Mouse (Mus musculus) neutrophil, adult 65 days (primary cell): ENCODE data around the gene Cct3. TPM values are rescaled to one million over a fixed set of nuclear protein-coding genes. Genes with fewer than 3 reads are reported as not detected.

Source experiments
- total RNA-seq: library from RNA; stranded (reverse); gene quantifications from 2 replicates; pipeline ENCODE4 v1.2.4, GENCODE M21; 2023

The Cct3 gene
- total RNA-seq, result 51.4 and 56.4 TPM in 2 replicates

DNA sequence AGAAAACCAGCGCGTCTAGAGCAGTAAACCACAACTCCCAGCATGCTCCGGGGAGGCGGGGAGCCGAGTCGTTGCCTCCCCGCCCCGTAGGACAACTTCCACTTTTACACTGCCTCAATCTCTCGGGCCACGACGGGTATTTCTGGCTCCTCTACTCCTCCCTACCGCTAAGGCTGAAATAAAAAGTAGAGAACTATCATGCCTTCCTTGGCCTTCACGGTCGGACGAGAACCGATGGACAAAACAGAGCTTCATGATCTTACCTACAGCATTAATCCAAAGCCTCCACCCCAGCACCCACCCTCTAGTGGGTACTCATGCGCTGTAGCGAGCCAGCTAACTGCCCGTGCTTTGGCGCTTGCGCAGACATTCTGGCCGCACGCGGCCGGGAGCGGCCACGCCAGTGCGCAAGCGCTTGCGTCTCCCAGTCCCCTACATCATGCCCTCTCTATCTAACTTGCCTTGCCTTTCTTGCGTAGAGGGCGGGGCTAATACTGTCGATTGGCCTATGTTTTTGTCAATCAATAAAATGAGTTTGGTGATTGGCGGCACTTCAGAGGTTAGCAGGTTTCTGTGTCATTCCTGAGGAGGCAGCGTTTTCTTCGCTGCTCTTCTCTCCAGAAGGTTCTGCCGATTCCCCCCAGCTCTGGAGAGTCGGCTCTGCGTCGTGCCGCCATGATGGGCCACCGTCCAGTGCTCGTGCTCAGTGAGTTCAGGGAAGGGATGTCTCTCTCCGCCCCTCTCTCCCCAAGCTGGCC lies at the start of gene Cct3, which contains the start of gene Tsacc:
Cct3 (plus strand) TSS at position 556 of the 758 bp plus-strand sequence.
Tsacc (minus strand) TSS at position 439 of the 758 bp plus-strand sequence.

DNA sequence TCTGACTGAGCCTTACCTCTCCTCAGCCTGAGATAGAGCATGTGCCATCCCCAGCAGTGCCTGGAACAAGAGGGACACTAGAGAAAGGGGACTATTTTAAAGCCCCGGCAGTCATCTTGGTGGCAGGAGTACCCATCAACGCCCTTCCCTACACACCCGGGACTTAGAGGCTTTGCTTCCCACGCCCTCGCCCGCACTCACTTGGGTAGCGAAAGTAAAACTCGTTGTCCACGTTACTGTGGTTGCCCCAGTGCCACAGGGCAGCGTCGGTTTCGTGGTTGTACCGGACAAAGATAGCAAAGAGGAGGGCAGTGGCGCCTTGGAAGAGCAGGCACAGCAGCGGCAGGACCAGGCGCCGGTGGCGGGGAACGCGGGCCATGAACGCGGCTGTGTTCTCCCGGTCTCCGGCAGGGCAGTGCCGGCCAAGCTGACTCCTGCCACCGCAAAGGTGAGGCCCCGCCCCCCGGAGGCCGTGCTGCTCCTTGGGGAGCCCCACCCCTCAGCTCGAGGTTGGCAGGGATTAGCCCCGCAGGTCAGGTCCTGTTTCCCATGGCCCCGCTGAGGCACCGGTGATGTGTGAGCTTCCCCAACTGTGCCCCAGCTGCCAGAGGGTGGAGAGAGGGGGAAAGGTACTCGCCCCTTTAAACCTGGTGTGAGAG lies 42.5 kb upstream of the Cct3 start, which contains the start of gene Rhbg:
Rhbg (minus strand) TSS at position 442 of the 659 bp plus-strand sequence.

DNA sequence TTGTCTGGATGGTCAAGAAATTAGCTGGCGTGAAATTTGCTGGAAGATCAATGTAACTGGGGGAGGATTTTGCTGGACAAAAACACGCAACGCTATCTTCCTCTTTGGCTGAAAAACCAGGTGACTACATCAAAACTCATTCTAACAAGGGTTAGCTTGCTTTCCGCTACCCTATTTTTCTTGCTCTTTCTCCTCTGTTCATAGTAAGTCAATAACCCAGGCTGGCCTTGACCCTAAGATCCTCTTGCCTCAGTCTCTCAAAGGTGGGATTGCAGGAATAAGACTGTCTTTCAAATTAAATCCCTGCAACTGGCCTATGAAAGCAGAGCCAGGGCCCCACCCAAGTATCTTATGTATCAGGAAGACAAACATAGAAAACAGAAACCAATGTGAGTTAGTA lies 9.8 kb upstream of the Cct3 start, which contains the start of gene Gm38392:
Gm38392 (minus strand) TSS at position 101 of the 400 bp plus-strand sequence.

DNA sequence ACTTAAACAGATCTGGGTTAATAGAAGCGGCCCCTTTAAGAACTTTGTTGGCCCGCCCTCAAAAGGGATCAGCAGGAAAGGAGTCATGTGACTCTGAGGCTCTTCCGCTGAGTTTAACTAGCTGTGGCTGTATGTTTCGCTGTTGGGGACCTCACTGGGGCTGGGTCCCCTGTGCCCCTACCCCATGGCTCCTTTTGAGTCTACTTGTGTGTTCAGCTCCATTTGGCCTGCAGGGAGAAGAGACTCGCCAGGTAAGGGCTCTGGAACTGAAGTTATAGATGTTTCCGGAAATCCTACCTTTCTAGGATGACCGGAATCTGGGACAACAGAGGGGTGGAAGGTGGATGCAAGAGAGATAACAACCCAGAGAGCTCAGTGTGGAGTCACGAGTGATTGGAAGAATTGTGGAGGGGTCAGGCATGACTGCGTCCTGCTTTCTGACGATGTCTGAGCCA lies 28.1 kb downstream of the Cct3 start, which contains the start of gene Glmp:
Glmp (plus strand) TSS at position 73 of the 455 bp plus-strand sequence.

DNA sequence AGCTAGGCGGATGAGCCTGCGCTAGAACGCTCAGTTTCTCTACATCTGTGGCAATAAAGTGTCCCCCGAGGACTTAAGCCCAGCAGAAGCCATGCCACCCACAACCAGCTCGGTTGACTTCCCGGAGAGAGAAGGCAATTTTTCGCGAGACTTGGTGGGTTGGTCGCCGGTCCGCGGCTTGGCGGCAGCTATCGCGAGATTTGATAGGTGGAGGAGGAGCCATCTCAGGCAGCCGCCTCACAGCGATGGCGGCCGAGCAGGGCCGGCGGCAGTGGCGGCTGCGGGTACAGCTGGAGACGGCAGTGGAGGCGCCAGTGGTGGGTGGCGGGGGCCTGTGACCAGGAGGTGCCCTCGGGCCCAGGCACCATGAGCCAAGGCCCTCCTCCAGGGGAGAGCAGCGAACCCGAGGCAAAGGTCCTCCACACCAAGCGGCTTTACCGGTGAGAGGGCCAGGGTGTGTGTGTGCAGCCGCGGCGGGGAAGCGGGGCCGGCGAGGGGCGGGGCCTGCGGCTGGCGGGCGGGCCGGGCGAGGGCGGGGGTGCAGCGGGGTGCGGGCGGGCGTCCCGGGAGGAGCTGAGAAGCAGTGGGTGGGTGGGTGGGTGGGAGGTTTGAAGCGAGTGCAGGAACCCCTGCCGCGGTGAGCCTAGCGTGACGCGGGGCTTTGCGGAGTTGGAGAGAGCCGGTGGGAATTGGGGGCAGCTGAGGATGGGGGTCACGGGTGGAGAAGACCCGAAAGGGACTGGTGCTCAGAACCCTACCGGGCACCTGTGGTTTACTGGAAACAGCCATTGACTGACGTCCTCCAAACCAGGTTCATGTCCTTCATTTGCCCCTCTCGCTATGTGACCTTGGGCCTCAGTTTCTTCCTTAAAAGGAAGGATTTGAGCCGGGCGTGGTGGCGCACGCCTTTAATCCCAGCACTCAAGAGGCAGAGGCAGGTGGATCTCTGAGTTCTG lies 39.4 kb downstream of the Cct3 start, which contains the start of the genes Tmem79 and Smg5:
Tmem79 (minus strand) TSS at position 91 of the 956 bp plus-strand sequence.
Smg5 (plus strand) TSS at position 203 of the 956 bp plus-strand sequence.

DNA sequence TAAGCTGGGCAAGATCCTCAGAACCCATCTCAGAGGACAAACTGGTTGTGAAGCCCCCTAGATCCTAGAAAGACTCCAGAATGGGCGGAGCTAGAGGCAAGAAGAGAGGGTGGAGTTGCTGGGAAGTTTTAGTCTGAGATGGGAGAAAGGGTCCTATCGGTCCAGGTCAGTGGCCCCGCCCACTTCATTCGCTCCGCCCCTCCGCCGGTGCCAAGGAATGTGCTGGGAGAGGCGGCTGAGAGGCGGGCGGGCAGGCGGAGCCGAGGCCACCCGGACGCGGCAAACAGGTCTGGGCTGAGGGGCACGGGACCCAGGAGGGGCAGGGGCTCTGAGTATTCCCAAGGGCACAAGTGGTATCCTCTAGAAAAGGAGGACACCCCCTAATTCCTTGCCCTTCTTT lies 67.4 kb downstream of the Cct3 start, which contains the start of gene Paqr6:
Paqr6 (plus strand) TSS at position 248 of the 400 bp plus-strand sequence.

Other genes with a start within 250 kb of the Cct3 start
- 21.0 and 21.5 TPM in 2 replicates for gene Naxe, start 238.6 kb upstream of the Cct3 start, total RNA-seq
- gene Ttc24, start 218.8 kb upstream of the Cct3 start, total RNA-seq, result not detected in 2 replicates
- 29.2 and 45.4 TPM in 2 replicates for gene Iqgap3, start 215.1 kb upstream of the Cct3 start, total RNA-seq
- gene Mef2d, start 154.7 kb upstream of the Cct3 start, total RNA-seq, result 110 and 174 TPM in 2 replicates
- gene Rhbg, start 42.4 kb upstream of the Cct3 start, total RNA-seq, result not detected in 2 replicates
- not detected in 2 replicates for gene Gm38392, start 9.9 kb upstream of the Cct3 start, total RNA-seq
- 0.75 TPM in 1 of 2 replicates, not detected in the other for gene Tsacc, start 117 bp upstream of the Cct3 start, total RNA-seq
- 109 and 122 TPM in 2 replicates for gene Glmp, start 27.9 kb downstream of the Cct3 start, total RNA-seq
- 0.52 and 1.1 TPM in 2 replicates for gene Tmem79, start 39.0 kb downstream of the Cct3 start, total RNA-seq
- gene Smg5, start 39.1 kb downstream of the Cct3 start, total RNA-seq, result 37.7 and 55.2 TPM in 2 replicates
- 1.3 TPM in 1 of 2 replicates, not detected in the other for gene Paqr6, start 67.5 kb downstream of the Cct3 start, total RNA-seq
- gene Bglap3, start 75.6 kb downstream of the Cct3 start, total RNA-seq, result 6.0 and 6.1 TPM in 2 replicates
- 6.0 and 6.9 TPM in 2 replicates for gene Bglap2, start 81.6 kb downstream of the Cct3 start, total RNA-seq
- gene Bglap, start 87.3 kb downstream of the Cct3 start, total RNA-seq, result 19.5 and 34.7 TPM in 2 replicates
- gene Pmf1, start 113.2 kb downstream of the Cct3 start, total RNA-seq, result 55.0 and 71.6 TPM in 2 replicates
- 34.1 and 35.1 TPM in 2 replicates for gene Slc25a44, start 128.0 kb downstream of the Cct3 start, total RNA-seq
- 357 and 388 TPM in 2 replicates for gene Sema4a, start 164.1 kb downstream of the Cct3 start, total RNA-seq
- 14.9 and 16.9 TPM in 2 replicates for gene Lmna, start 212.8 kb downstream of the Cct3 start, total RNA-seq
- gene Mex3a, start 235.3 kb downstream of the Cct3 start, total RNA-seq, result 0.06 and 0.11 TPM in 2 replicates